Mouse (Mus musculus) T-helper 17 cell (primary cell): ENCODE measurements at regions not wholly inside any gene's neighbourhood (a gene's known extent, or its start where the extent isn't known, plus 50 kb on each side); places are given as distances from the start of the nearest gene placed in this dataset.

Experiments
- in situ Hi-C, 2 experiments: fragments of 300-600 bp; cut with MboI, MseI; formaldehyde crosslinking; loops; 1 replicate in 1 of 2; 2 replicates in 1 of 2; pipeline ENCODE4 v1.15.1; 2025; ENCODE audit warnings: high pct_unique_total_duplicates in 2 of 2

GRCm38 (mm10) chr17:66246031-66246534 lies 122.8 kb downstream of the Ddx11 start:
- in situ Hi-C loops = no loop called here

DNA sequence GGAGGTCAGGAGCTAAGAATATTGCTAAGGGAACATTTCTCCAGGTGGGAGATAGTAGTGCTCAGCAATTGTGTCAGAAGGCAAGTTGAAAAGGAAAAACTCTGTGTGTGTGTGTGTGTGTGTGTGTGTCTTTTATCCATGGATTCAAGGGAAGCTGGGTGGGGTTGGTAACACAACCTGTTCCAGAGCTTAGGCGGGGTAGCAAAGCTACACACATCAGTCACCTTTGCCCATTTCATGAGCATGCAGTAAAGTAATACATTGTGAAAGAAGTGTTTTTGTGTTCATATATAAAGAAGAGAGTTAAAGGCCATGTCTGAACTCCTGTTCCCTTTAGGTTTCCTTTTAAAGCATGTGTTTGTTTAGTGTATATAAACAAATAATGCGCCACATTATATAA lies 128.2 kb downstream of the Ddx11 start:
- in situ Hi-C loops = no loop called here

DNA sequence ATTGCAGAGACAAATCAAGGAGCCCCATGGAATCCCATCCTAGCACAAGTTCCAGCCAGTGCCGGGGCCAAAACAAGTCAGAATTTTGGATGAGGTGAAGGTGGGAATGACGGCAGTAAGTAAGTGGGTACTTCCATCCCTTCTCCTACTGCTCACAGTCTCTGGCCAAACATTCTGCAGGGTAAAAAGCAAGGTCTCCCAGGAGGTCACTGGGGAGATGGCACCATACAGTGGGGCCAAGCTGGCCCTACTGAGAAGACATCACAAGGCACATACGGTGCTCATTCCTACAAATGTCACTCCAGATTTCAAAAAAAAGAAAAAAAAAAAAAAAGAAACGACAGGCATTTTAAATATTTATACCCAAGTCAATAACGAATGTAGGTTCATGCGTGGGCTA lies 129.6 kb downstream of the Ddx11 start:
- in situ Hi-C loops = no loop called here

DNA sequence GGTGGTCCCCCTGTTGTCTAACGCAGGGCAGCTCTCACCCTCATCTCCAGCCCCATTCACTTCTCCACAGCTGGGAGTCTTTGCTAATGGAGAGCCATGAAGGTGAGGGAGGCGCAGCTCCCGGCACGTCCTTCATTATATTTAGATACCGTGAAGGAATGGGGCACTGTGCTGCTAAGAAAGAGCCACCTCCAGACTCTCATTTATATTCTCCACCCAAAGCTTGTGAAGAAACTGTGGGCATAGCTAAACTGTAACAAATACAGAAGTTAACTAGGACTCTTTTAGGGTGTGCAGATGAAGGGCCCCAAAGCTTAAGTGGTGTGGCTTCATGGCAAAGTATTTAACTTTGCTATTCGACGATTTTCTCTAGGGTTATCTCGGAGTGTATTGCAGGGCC lies 136.4 kb downstream of the Ddx11 start:
- in situ Hi-C loops = no loop called here

- in situ Hi-C loops = no loop called here
Measured at GRCm38 (mm10) chr17:66262681-66263240, 139.4 kb downstream of the Ddx11 start.

- in situ Hi-C loops = no loop called here
Measured at GRCm38 (mm10) chr17:66263405-66263804, 140.1 kb downstream of the Ddx11 start.

GRCm38 (mm10) chr17:66266803-66267202 lies 143.5 kb downstream of the Ddx11 start:
- in situ Hi-C loops = no loop called here

DNA sequence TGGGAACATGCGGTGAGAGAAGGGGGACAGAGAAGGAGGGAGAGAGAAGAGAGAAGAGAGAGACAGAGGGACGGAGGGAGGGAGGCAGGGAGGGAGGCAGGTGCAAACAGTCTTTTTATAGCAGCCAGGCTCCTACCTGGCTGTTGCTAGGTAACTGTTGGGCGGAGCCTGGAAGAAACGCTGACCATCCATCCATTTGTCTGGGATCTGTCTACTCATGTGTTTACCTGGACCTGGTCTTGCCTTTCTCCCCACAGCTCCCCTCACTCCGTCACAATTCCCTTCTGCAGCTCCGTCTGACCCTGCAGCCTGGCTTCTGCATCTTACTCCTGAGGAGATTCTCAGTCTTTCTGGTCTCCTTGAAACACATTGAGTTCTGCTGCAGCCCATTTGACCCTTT lies 144.5 kb downstream of the Ddx11 start:
- in situ Hi-C loops = no loop called here

- in situ Hi-C loops = no loop called here
Measured at GRCm38 (mm10) chr17:66269567-66269966, 146.2 kb downstream of the Ddx11 start.

GRCm38 (mm10) chr17:66271906-66272305 lies 148.6 kb downstream of the Ddx11 start:
- in situ Hi-C loops = no loop called here

DNA sequence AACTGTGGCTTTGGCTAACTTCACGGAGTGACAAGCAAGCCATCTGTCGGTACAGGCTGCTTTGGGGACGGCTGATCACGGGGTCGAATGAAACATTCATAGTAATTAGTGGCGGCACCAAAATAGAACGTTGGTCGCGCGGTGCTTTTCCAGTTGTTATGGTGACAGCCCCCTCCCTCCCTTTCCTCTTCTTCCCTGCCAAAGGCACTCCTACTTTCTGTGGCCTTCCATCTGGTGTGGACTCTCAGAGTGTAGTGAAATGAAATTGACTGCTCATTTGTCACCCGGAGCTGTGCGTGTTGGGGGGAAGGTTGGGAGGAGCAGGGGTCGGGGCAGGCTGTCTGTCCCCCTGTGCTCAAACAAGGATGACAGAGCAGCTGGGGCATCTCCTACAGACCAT lies 153.5 kb downstream of the Ddx11 start:
- in situ Hi-C loops = no loop called here

- in situ Hi-C loops = no loop called here
Measured at GRCm38 (mm10) chr17:66278037-66278436, 154.7 kb downstream of the Ddx11 start.

DNA sequence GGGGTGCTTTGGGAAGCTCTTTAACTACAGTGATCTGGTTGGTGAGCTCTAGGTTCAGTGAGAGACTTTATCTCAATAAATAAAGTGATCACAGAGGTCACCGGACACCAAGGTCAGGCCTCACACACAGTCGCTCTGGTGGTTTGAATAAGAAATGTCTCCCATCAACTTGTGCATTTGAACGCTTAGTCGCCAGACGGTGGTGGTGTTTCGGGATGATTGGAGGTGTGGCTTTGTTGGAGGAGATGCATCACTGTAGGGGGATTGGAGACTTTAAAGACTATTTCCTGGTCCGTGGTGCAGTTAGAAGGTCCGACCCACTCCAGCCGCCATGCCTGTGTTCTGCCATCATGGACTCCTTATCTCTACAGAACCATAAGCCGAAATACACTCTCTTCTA lies 162.0 kb downstream of the Ddx11 start:
- in situ Hi-C loops = no loop called here
